Mouse (Mus musculus): Measurements from ENCODE around the gene Adk. TPM values are rescaled to one million over a fixed set of nuclear protein-coding genes. Genes with fewer than 3 reads are reported as not detected.

The Adk gene
- polyA plus RNA-seq, 1 experiment: 7.7 TPM

GRCm38 (mm10) chr14:21402621-21403405 is 350.4 kb downstream of the Adk start:
- Histone ChIP-seq H3K36me3 (ENCODE audit: control insufficient read depth, insufficient read depth, low read length) (no peaks in the 10 kb centered on the region), H3K27ac (ENCODE audit: insufficient read depth, low read length) (no peak overlapping the region), H3K4me3 (ENCODE audit: extremely low read depth, insufficient read depth, insufficient read length) (no peak overlapping the region), H3K27me3 (ENCODE audit: control insufficient read depth, insufficient read depth, low read length) (no peaks in the 10 kb centered on the region), H3K4me1 (ENCODE audit: control insufficient read depth, insufficient read depth, insufficient read length) (no peaks in the 10 kb centered on the region)
- whole genome bisulfite sequencing: 92% methylated on average over 8 of the region's 8 CpGs
- TF ChIP-seq POLR2A (IDR thresholded peaks at IDR 0.05; ENCODE audit: low read depth, low read length): no peak
- no peak for DNase-seq (ENCODE audit: low read depth in 1 of 2, low spot score in 2 of 2)

- no peaks in the 10 kb centered on the region for H3K36me3 ChIP-seq (ENCODE audit: control insufficient read depth, insufficient read depth, low read length)
- H3K4me1 ChIP-seq (ENCODE audit: control insufficient read depth, insufficient read depth, insufficient read length): no peaks in the 10 kb centered on the region
- no peak for DNase-seq (ENCODE audit: low read depth in 1 of 2, low spot score in 2 of 2)
- no peak overlapping the region for H3K4me3 ChIP-seq (ENCODE audit: extremely low read depth, insufficient read depth, insufficient read length)
- no peaks in the 10 kb centered on the region for H3K27me3 ChIP-seq (ENCODE audit: control insufficient read depth, insufficient read depth, low read length)
- H3K27ac ChIP-seq (ENCODE audit: insufficient read depth, low read length): no peak overlapping the region
- 93% methylated on average over 5 of the region's 5 CpGs for WGBS
- TF ChIP-seq CTCF (IDR thresholded peaks at IDR 0.05; ENCODE audit: extremely low read depth, insufficient read depth, insufficient read length, insufficient replicate concordance) (no peak), POLR2A (IDR thresholded peaks at IDR 0.05; ENCODE audit: low read depth, low read length) (no peak)
These were observed 354.6 kb downstream of the Adk start for GRCm38 (mm10) chr14:21406946-21407345.

- Histone ChIP-seq H3K36me3 (ENCODE audit: control insufficient read depth, insufficient read depth, low read length) (no peaks in the 10 kb centered on the region), H3K27me3 (ENCODE audit: control insufficient read depth, insufficient read depth, low read length) (no peaks in the 10 kb centered on the region), H3K27ac (ENCODE audit: insufficient read depth, low read length) (no peak overlapping the region), H3K4me1 (ENCODE audit: control insufficient read depth, insufficient read depth, insufficient read length) (no peaks in the 10 kb centered on the region), H3K4me3 (ENCODE audit: extremely low read depth, insufficient read depth, insufficient read length) (no peak overlapping the region)
- TF ChIP-seq CTCF (IDR thresholded peaks at IDR 0.05; ENCODE audit: extremely low read depth, insufficient read depth, insufficient read length, insufficient replicate concordance): no peak
- no peak for TF ChIP-seq POLR2A (IDR thresholded peaks at IDR 0.05; ENCODE audit: low read depth, low read length)
- 95% methylated on average over 4 of the region's 4 CpGs for WGBS
- no peak for DNase-seq (ENCODE audit: low read depth in 1 of 2, low spot score in 2 of 2)
These were observed 356.5 kb downstream of the Adk start for GRCm38 (mm10) chr14:21408846-21409245.

- no peak overlapping the region for H3K27ac ChIP-seq (ENCODE audit: insufficient read depth, low read length)
- TF ChIP-seq CTCF (IDR thresholded peaks at IDR 0.05; ENCODE audit: extremely low read depth, insufficient read depth, insufficient read length, insufficient replicate concordance): no peak
- no peak for TF ChIP-seq POLR2A (IDR thresholded peaks at IDR 0.05; ENCODE audit: low read depth, low read length)
- DNase-seq (ENCODE audit: low read depth in 1 of 2, low spot score in 2 of 2): no peak
- 94% methylated on average over 7 of the region's 7 CpGs for WGBS
- H3K27me3 ChIP-seq (ENCODE audit: control insufficient read depth, insufficient read depth, low read length): no peaks in the 10 kb centered on the region
- H3K4me3 ChIP-seq (ENCODE audit: extremely low read depth, insufficient read depth, insufficient read length): no peak overlapping the region
- H3K4me1 ChIP-seq (ENCODE audit: control insufficient read depth, insufficient read depth, insufficient read length): no peaks in the 10 kb centered on the region
- no peaks in the 10 kb centered on the region for H3K36me3 ChIP-seq (ENCODE audit: control insufficient read depth, insufficient read depth, low read length)
These were observed 358.5 kb downstream of the Adk start for GRCm38 (mm10) chr14:21410769-21411477.

- DNase-seq (ENCODE audit: low read depth in 1 of 2, low spot score in 2 of 2): no peak
- Histone ChIP-seq H3K27ac (ENCODE audit: insufficient read depth, low read length) (no peak overlapping the region), H3K36me3 (ENCODE audit: control insufficient read depth, insufficient read depth, low read length) (no peaks in the 10 kb centered on the region), H3K27me3 (ENCODE audit: control insufficient read depth, insufficient read depth, low read length) (no peaks in the 10 kb centered on the region), H3K4me1 (ENCODE audit: control insufficient read depth, insufficient read depth, insufficient read length) (no peaks in the 10 kb centered on the region), H3K4me3 (ENCODE audit: extremely low read depth, insufficient read depth, insufficient read length) (no peak overlapping the region)
- WGBS: 94% methylated on average over 6 of the region's 6 CpGs
- TF ChIP-seq POLR2A (IDR thresholded peaks at IDR 0.05; ENCODE audit: low read depth, low read length) (no peak), CTCF (IDR thresholded peaks at IDR 0.05; ENCODE audit: extremely low read depth, insufficient read depth, insufficient read length, insufficient replicate concordance) (no peak)
These were observed 359.1 kb downstream of the Adk start for GRCm38 (mm10) chr14:21411524-21411923.

GRCm38 (mm10) chr14:21418332-21418731 is 366.0 kb downstream of the Adk start:
- TF ChIP-seq POLR2A (IDR thresholded peaks at IDR 0.05; ENCODE audit: low read depth, low read length) (no peak), CTCF (IDR thresholded peaks at IDR 0.05; ENCODE audit: extremely low read depth, insufficient read depth, insufficient read length, insufficient replicate concordance) (no peak)
- DNase-seq (ENCODE audit: low read depth in 1 of 2, low spot score in 2 of 2): no peak

GRCm38 (mm10) chr14:21427369-21427768 is 375.0 kb downstream of the Adk start:
- 91% methylated on average over 7 of the region's 7 CpGs for WGBS
- DNase-seq (ENCODE audit: low read depth in 1 of 2, low spot score in 2 of 2): no peak
- Histone ChIP-seq H3K4me3 (ENCODE audit: extremely low read depth, insufficient read depth, insufficient read length) (no peak overlapping the region), H3K36me3 (ENCODE audit: control insufficient read depth, insufficient read depth, low read length) (no peaks in the 10 kb centered on the region), H3K4me1 (ENCODE audit: control insufficient read depth, insufficient read depth, insufficient read length) (no peaks in the 10 kb centered on the region), H3K27me3 (ENCODE audit: control insufficient read depth, insufficient read depth, low read length) (no peaks in the 10 kb centered on the region), H3K27ac (ENCODE audit: insufficient read depth, low read length) (no peak overlapping the region)
- TF ChIP-seq POLR2A (IDR thresholded peaks at IDR 0.05; ENCODE audit: low read depth, low read length) (no peak), CTCF (IDR thresholded peaks at IDR 0.05; ENCODE audit: extremely low read depth, insufficient read depth, insufficient read length, insufficient replicate concordance) (no peak)

More at GRCm38 (mm10) chr14:21418332-21418731, 366.0 kb downstream of the Adk start:
- Histone ChIP-seq H3K4me1 (ENCODE audit: control insufficient read depth, insufficient read depth, insufficient read length) (no peaks in the 10 kb centered on the region), H3K4me3 (ENCODE audit: extremely low read depth, insufficient read depth, insufficient read length) (no peak overlapping the region), H3K36me3 (ENCODE audit: control insufficient read depth, insufficient read depth, low read length) (no peaks in the 10 kb centered on the region), H3K27me3 (ENCODE audit: control insufficient read depth, insufficient read depth, low read length) (no peaks in the 10 kb centered on the region), H3K27ac (ENCODE audit: insufficient read depth, low read length) (no peak overlapping the region)
- 88% methylated on average over 7 of the region's 7 CpGs for WGBS

Data from spleen, adult 2 months (tissue).